Mouse (Mus musculus) cerebellum, adult 2 months (tissue): ENCODE results near the gene Sema3d.

Experiments used
- CTCF ChIP-seq: fragments of 200-500 bp; IDR thresholded peaks from 2 replicates; pipeline ENCODE4 v1.5.1; 2011; ENCODE audit warnings: low read depth, mild to moderate bottlenecking, control low read depth, low read length, moderate library complexity, borderline replicate concordance; ENCODE audit not compliant: insufficient read depth
- POLR2A ChIP-seq: fragments of 200-500 bp; IDR thresholded peaks from 2 replicates; pipeline ENCODE4 v1.6.1; 2011; ENCODE audit warnings: low read length, control low read depth, borderline replicate concordance; ENCODE audit not compliant: insufficient read depth

DNA sequence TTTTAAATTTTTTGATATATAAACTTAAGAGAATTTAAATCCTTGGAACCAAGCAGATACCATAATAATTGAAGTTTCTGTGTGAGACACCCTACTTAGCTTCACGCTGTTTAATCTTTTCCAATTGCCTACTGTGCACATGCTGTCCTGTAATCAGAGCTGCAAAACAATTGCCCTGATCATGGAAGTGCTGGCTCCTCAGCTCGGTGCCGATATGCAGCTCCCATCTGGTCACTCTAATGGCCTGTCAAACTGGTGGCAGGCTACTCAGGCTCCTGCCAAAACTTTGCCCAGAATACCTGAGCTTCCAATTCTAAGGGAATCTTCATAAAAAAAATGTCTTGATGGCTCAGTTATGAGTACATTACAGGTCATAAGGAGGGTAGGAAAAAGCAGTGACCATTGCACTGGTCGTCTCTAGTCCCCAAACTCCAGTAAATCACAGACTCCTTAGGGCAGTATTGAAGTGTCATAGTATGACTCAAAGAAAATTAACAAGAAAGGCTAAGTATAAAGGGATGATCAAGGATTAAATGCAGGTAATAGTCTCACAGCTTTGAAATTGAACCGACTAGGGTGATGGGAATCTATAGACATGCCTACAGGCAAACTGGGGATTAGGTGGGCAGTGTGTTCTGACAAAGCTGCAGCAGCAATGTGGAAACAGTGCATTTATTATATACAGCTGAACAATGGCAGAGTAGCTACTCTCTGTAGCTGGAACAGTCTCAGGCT is 91.9 kb downstream of the Sema3d start:
- TF ChIP-seq CTCF, result no peak
- TF ChIP-seq POLR2A, result no peak
